Mouse (Mus musculus) right cerebral cortex, postnatal 36 days (tissue): ENCODE measurements at regions not wholly inside any gene's neighbourhood (a gene's known extent, or its start where the extent isn't known, plus 50 kb on each side); places are given as distances from the start of the nearest gene placed in this dataset.

Experiments
- DNase-seq, 2 experiments: peaks; one replicate each; pipeline ENCODE4 v3.0.0; 2022; ENCODE audit warnings: low spot score in 2 of 2, mixed read lengths in 1 of 2

DNA sequence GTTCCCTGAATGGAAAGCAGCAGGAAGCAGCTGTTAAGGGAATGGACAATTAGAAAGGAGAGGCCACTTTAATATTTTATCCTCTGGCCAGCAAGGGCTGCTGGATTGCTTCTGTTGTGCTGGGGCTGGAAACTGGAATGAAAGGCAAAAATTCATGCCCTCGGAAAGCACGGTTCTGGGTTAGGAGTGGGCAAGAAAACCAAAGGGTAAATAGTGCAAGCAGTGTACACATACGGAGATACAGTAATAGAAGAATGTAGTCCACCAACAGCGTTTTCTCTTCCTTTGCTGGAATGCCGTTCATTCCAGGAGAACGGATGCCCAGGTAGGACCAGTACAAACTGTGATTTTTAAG is 50.8 kb upstream of the Zfr start:
- DNase-seq = no peak

DNA sequence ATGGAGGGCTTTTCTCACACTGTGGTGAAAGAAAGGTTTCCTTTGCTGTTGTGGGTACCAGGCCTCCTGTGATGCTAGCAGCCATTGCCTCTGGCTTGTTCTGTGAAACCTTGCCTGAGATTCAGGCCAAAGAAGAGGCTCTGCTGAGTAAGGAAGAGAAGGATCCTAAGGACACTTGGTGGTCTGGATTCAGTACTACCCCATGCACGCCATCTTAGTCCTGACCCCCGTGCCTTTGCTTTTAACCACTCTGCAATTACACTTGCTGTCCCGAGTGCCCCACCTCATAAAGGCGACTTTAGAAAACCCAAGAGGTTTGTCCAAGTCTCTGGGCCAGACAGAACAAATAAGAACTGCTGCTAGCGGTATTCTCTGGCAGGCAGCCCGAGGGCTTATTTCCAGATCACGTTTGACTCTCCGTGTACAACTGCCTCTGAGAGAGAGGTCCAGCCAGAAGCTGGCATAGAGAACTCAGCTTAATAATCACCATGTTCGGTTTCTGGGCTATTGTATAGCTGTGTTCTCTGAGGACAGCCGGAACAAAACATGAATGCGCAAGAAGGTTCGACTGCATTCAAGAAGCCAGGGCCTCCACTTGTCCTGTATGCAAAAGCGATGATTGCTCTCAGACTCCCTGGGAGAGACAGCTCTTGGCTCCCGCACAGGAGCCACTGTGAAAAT is 51.3 kb upstream of the Zfr start:
- DNase-seq = peak; percentile 47 to 58

DNA sequence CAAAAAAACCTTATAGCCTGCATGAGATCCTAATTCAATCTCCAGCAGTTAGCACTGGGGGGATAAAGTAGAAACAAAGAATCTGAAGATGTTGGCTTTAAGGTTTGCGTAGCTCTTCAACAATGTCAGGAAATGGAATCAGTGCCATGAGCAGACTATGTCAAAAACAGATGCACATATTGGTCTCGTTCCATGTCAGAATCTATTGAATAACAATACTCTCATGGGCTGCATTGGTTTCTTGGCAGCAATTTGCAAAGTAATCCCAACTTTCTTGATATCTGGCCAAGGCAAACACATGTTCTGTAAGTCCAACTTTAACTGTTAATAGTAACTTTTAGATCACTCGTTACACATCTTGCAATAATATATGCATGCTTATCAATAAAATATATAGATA is 58.1 kb upstream of the Sub1 start:
- DNase-seq = no peak

DNA sequence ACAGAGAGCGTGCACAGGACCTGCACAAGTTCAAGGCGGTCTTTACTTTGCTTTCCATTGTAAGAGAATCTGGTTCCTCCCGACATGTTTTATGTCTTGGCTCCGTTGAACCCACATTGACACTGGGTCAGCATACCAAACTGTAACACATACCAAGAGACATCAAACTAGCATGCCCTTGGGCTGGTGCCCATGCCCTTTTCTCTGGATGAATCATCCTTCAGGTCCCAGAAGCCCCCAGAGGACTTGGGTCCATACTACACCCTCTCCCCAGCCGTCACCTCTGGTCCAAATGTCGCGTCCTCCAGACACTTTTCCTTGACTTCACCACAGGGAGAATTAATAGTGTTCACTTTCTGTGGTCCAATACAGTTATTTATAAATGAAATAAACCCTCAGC is 56.8 kb upstream of the Sub1 start:
- DNase-seq = no peak

- peak in 1 of 2 experiments; percentile 41 for DNase-seq
Observed at GRCm38 (mm10) chr15:12048965-12049364, 52.2 kb upstream of the Sub1 start.

DNA sequence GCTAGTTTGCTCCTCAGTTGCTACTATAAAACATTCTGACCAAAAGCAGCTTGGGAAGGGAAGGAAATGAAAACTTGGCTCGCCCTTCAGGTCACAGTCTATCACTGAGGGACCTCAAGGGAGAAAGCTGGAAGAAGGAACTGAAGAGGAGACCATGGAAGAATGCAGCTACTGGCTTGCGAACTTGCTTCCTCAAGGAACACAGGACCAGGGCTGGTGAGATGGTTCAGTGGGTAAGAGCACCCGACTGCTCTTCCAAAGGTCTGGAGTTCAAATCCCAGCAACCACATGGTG is 51.4 kb upstream of the Sub1 start:
- DNase-seq = no peak

DNA sequence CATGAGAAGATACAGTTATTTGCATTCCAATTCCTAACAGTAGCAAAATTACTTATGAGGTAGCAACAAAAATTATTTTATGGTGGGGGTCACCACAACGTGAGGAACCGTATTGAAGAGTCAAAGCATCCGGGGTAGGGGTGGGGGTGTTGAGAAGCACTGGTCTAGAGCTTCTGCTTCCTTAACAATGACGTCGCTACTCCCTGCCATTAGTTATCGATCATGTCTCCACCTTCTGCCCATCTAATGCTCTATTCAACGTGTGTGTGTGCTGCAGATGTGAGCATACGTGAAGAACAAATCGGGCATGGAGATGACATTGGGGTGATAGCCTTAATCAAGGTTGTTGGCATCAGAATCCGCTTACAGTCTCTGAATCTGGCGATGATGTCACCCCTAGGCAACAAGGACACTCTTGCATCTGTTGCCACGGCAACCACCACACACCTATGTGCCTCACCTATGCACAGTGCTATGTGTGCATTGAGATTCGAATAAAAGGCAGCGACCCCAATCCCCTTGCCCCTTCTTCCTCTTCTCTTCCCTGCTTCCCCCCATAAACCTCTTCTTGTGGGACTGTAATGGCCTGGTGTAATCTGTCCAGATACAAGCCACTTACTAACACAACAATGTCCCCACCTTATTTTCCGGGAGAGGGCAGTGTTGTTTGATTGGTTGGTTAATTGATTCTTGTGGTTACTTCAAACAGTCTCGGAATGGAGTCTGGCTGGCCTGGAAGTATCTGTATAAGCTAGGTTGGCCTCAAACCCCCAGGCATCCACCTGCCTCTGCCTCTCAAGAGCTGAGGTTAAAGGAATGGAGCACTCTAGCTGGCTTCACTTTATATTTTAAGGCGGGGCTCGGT is 50.8 kb upstream of the Sub1 start:
- DNase-seq = no peak
